Mouse (Mus musculus): ENCODE measurements around the gene March10.

DNA sequence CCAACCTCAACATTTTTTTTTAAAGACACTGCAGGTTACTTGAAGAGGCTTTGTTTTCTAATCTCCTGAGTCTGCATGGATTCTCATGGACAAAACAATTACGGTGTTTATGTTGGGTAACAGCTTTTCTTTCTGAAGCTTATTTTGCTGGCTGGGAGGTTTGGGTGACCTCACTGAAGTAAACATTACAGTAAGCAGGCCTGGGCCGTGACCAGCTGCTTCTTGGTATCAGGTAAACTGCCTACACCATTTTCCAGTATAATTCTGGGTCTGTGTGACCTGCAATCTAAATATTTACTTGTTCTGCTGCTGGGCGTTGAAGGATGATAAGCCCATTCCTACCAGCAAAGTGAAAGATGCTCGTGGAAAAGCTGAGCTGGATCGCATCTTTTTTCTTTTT, 30.1 kb downstream of the March10 start:
- TF ChIP-seq TAL1 (conservative IDR thresholded peaks at IDR 0.05; ENCODE audit: low read depth, low read length) (no peak), CTCF (IDR thresholded peaks at IDR 0.05; ENCODE audit: low read depth, low read length) (no peak)
